Mouse (Mus musculus): ENCODE measurements at regions not wholly inside any gene's neighbourhood (a gene's known extent, or its start where the extent isn't known, plus 50 kb on each side); places are given as distances from the start of the nearest gene placed in this dataset.

- DNase-seq (ENCODE audit: low read depth in 2 of 2, low spot score in 2 of 2): no peak
These were observed 59.7 kb upstream of the Tbx20 start for GRCm38 (mm10) chr9:24833766-24834165.

- DNase-seq (ENCODE audit: low read depth in 2 of 2, low spot score in 2 of 2): no peak
These were observed 74.1 kb upstream of the Tbx20 start for GRCm38 (mm10) chr9:24848210-24848609.

GRCm38 (mm10) chr9:24859459-24859858 lies 85.4 kb upstream of the Tbx20 start:
- no peak for DNase-seq (ENCODE audit: low read depth in 2 of 2, low spot score in 2 of 2)

GRCm38 (mm10) chr9:24866390-24867173 lies 92.5 kb upstream of the Tbx20 start:
- DNase-seq (ENCODE audit: low read depth in 2 of 2, low spot score in 2 of 2): no peak

GRCm38 (mm10) chr9:24868746-24869145 lies 94.6 kb upstream of the Tbx20 start:
- no peak for DNase-seq (ENCODE audit: low read depth in 2 of 2, low spot score in 2 of 2)

- no peak for DNase-seq (ENCODE audit: low read depth in 2 of 2, low spot score in 2 of 2)
These were observed 100.5 kb upstream of the Tbx20 start for GRCm38 (mm10) chr9:24874434-24875143.

- DNase-seq (ENCODE audit: low read depth in 2 of 2, low spot score in 2 of 2): no peak
These were observed 104.5 kb upstream of the Tbx20 start for GRCm38 (mm10) chr9:24878384-24879174.

- no peak for DNase-seq (ENCODE audit: low read depth in 2 of 2, low spot score in 2 of 2)
These were observed 105.6 kb upstream of the Tbx20 start for GRCm38 (mm10) chr9:24879662-24880061.

- DNase-seq (ENCODE audit: low read depth in 2 of 2, low spot score in 2 of 2): no peak
These were observed 109.9 kb upstream of the Tbx20 start for GRCm38 (mm10) chr9:24884011-24884410.

GRCm38 (mm10) chr9:24888282-24888681 lies 114.2 kb upstream of the Tbx20 start:
- DNase-seq (ENCODE audit: low read depth in 2 of 2, low spot score in 2 of 2): no peak

- DNase-seq (ENCODE audit: low read depth in 2 of 2, low spot score in 2 of 2): no peak
These were observed 122.6 kb upstream of the Tbx20 start for GRCm38 (mm10) chr9:24896498-24897261.

GRCm38 (mm10) chr9:24899206-24899928 lies 125.3 kb upstream of the Tbx20 start:
- no peak for DNase-seq (ENCODE audit: low read depth in 2 of 2, low spot score in 2 of 2)

GRCm38 (mm10) chr9:24903706-24904105 lies 129.6 kb upstream of the Tbx20 start:
- no peak for DNase-seq (ENCODE audit: low read depth in 2 of 2, low spot score in 2 of 2)

GRCm38 (mm10) chr9:24909086-24909979 lies 135.2 kb upstream of the Tbx20 start:
- no peak for DNase-seq (ENCODE audit: low read depth in 2 of 2, low spot score in 2 of 2)

- no peak for DNase-seq (ENCODE audit: low read depth in 2 of 2, low spot score in 2 of 2)
These were observed 136.6 kb upstream of the Tbx20 start for GRCm38 (mm10) chr9:24910738-24911137.

- DNase-seq (ENCODE audit: low read depth in 2 of 2, low spot score in 2 of 2): no peak
These were observed 145.9 kb upstream of the Tbx20 start for GRCm38 (mm10) chr9:24920031-24920445.

- DNase-seq (ENCODE audit: low read depth in 2 of 2, low spot score in 2 of 2): no peak
These were observed 148.2 kb upstream of the Tbx20 start for GRCm38 (mm10) chr9:24922051-24922860.

- no peak for DNase-seq (ENCODE audit: low read depth in 2 of 2, low spot score in 2 of 2)
These were observed 149.4 kb upstream of the Tbx20 start for GRCm38 (mm10) chr9:24923514-24923913.

All from CD8-positive naive resting alpha-beta T cell, adult 2 months (primary cell).